Mouse (Mus musculus) stomach, postnatal 0 days (tissue): ENCODE measurements around the gene Efr3b. TPM values are rescaled to one million over a fixed set of nuclear protein-coding genes. Genes with fewer than 3 reads are reported as not detected.

Source experiments
- ATAC-seq: fragments of 200-750 bp; cut with Nextera tagmentation; 2 replicates; pipeline ENCODE4 v1.8.0; 2017; ENCODE audit not compliant: low FRiP score, low TSS enrichment
- DNase-seq: peaks from one replicate; pipeline ENCODE4 v3.0.0-alpha.2; 2016; ENCODE audit warnings: low spot score
- H3K27ac ChIP-seq: fragments of 300-500 bp; sonication (generic); replicated peaks from 2 replicates; pipeline ENCODE4 v1.5.1; 2014; ENCODE audit warnings: mild to moderate bottlenecking, control low read depth
- H3K27me3 ChIP-seq: fragments of 300-500 bp; sonication (generic); 2 replicates; pipeline ENCODE4 v1.6.1; 2014; ENCODE audit warnings: low read length; ENCODE audit not compliant: control insufficient read depth, insufficient read depth
- H3K36me3 ChIP-seq: fragments of 300-500 bp; sonication (generic); 2 replicates; pipeline ENCODE4 v1.6.1; 2014; ENCODE audit warnings: low read length, mixed read lengths; ENCODE audit not compliant: control insufficient read depth, insufficient read depth
- H3K4me1 ChIP-seq: fragments of 300-500 bp; sonication (generic); replicated peaks from 2 replicates; pipeline ENCODE4 v1.6.1; 2014; ENCODE audit warnings: antibody characterized with exemption; ENCODE audit not compliant: control insufficient read depth, insufficient read depth
- H3K4me2 ChIP-seq: fragments of 300-500 bp; sonication (generic); replicated peaks from 2 replicates; pipeline ENCODE4 v1.6.1; 2014; ENCODE audit warnings: low read depth, mild to moderate bottlenecking, control low read depth, moderate library complexity
- H3K4me3 ChIP-seq: fragments of 300-500 bp; sonication (generic); 2 replicates; pipeline ENCODE4 v1.5.1; 2014; ENCODE audit warnings: low read depth, low read length, control low read depth
- H3K9ac ChIP-seq: fragments of 300-500 bp; sonication (generic); 2 replicates; pipeline ENCODE4 v1.6.1; 2014; ENCODE audit warnings: mild to moderate bottlenecking, low read length, control low read depth, mixed read lengths
- H3K9me3 ChIP-seq: fragments of 300-500 bp; sonication (generic); 2 replicates; pipeline ENCODE4 v1.6.1; 2016; ENCODE audit warnings: low read length; ENCODE audit not compliant: control insufficient read depth
- CTCF ChIP-seq: IDR thresholded peaks from 2 replicates; pipeline ENCODE4 v1.5.1; 2016; ENCODE audit warnings: antibody characterized with exemption, low read depth, mild to moderate bottlenecking, moderate library complexity
- EP300 ChIP-seq: optimal IDR thresholded peaks from 2 replicates; pipeline ENCODE3; 2016; ENCODE audit warnings: antibody characterized with exemption
- WGBS: fragments of 180-500 bp; shearing (Covaris S2); extraction: QIAGEN DNeasy Blood & Tissue Kit; methylation state at CpG from one replicate; pipeline ENCODE4 v1.1.7; 2014; 5-methylcytosine and 5-hydroxymethylcytosine counted together
- polyA plus RNA-seq: library from polyadenylated mRNA; unstranded; fragments of >200 nt; fragmentation: Nextera tagmentation; extraction: Ambion mirVana; gene quantifications from 2 replicates; pipeline ENCODE4 v1.2.1, GENCODE M21; 2015

Efr3b gene
- polyA plus RNA-seq, 1 experiment from 2014 or later: 0.99 TPM

DNA sequence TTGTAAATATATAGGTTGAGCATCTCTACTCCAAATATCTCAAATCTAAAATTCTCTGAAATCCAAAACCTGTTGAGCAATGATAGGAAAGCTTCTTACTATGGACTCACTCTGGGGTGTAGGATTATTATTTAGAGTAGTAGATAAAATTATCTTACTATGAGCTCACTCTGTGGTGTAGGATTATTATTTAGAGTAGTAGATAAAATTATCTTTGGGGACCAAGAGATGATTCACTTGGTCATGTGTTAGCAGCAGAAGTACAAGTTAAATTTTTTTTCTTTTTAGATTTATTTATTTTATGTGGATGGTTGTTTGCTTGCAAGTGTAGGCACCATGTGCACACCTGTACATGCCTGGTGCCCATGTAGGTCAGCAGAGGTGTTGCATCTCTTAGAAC, 37.7 kb upstream of the Efr3b start:
- Histone ChIP-seq H3K4me3 (no peak overlapping the region), H3K9me3 (no peaks in the 10 kb centered on the region), H3K27ac (no peak overlapping the region), H3K4me1 (no peaks in the 10 kb centered on the region), H3K4me2 (no peak overlapping the region), H3K36me3 (no peaks in the 10 kb centered on the region), H3K9ac (no peak overlapping the region), H3K27me3 (no peaks in the 10 kb centered on the region)
- no peak for ATAC-seq
- TF ChIP-seq CTCF: no peak
- no peak for TF ChIP-seq EP300
- no peak for DNase-seq

DNA sequence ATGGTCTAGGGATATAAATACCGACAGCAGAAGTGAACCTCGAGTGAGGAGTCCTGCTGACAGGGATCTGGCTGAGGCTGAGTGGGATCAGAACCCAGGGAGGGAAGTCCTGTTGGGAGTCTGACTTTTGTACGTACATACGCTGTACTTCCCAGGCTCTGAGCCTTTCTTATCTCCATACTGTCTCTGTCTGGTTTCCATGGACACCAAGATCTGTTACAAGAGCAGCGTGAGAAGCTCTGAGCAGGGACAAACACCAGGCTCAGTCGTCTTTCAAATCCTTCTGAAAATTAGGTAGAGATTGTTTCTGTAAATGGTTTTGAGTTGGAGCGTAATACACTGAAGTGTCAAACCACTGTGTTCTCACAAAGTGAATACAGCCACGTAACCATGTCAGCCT, 36.7 kb upstream of the Efr3b start:
- Histone ChIP-seq H3K27me3 (no peaks in the 10 kb centered on the region), H3K4me3 (no peak overlapping the region), H3K36me3 (no peaks in the 10 kb centered on the region), H3K27ac (no peak overlapping the region), H3K4me1 (no peaks in the 10 kb centered on the region), H3K4me2 (no peak overlapping the region), H3K9me3 (no peaks in the 10 kb centered on the region), H3K9ac (no peak overlapping the region)
- no peak for TF ChIP-seq EP300
- no peak for TF ChIP-seq CTCF
- ATAC-seq (no peak), DNase-seq (no peak)
- WGBS: 57% methylated on average over 8 of the region's 8 CpGs

DNA sequence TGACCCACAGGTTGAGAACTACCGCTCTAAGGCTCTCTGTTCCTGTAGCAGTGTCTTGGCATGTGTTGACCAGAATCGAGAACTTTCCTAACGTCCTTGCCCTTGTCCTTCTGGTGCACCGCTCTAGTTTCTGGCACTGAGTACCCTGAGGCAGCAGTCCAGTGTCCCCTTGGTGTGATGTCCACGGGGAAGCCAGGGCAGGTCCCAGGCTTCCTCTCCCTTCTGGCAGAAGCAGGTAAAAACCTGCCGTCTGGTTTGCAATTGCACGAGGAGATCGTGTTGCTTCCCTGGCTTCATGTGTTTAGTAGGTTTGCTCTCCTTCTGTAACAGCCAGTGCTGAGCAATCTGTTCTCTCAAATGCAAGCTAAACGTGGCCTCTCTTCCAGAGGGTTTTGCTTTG, 33.0 kb upstream of the Efr3b start:
- H3K27me3 ChIP-seq: no peaks in the 10 kb centered on the region
- H3K9ac ChIP-seq: no peak overlapping the region
- no peak overlapping the region for H3K27ac ChIP-seq
- WGBS: 79% methylated on average over 9 of the region's 9 CpGs
- ATAC-seq: no peak
- no peak for TF ChIP-seq CTCF
- no peak for TF ChIP-seq EP300
- no peaks in the 10 kb centered on the region for H3K9me3 ChIP-seq
- no peak overlapping the region for H3K4me2 ChIP-seq
- H3K36me3 ChIP-seq: no peaks in the 10 kb centered on the region
- DNase-seq: no peak
- no peaks in the 10 kb centered on the region for H3K4me1 ChIP-seq
- H3K4me3 ChIP-seq: no peak overlapping the region

DNA sequence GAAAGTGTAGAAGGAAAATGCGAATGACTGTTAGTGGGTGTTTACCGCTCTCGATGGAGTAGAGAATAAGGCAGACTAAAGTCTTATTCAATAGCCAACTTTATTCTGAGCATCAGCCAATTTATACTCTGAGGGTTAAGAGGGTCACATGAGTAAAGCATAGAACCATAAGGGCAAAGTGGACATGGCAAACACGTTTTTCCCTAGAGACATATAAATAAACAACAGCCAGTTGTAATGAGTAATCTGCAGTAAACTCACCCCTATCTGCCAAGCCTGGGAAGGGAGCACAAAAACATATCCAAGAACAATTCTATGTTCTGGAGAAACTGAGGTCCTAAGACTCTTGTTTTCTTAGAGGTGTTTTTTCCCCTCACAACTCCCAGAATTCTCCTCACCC, 29.8 kb upstream of the Efr3b start:
- Histone ChIP-seq H3K4me3 (no peak overlapping the region), H3K9me3 (no peaks in the 10 kb centered on the region), H3K27me3 (no peaks in the 10 kb centered on the region), H3K27ac (no peak overlapping the region), H3K4me2 (no peak overlapping the region), H3K9ac (no peak overlapping the region), H3K4me1 (no peaks in the 10 kb centered on the region), H3K36me3 (no peaks in the 10 kb centered on the region)
- no peak for TF ChIP-seq EP300
- no peak for TF ChIP-seq CTCF
- no peak for ATAC-seq
- 65% methylated on average over 4 of the region's 4 CpGs for WGBS
- DNase-seq: no peak

DNA sequence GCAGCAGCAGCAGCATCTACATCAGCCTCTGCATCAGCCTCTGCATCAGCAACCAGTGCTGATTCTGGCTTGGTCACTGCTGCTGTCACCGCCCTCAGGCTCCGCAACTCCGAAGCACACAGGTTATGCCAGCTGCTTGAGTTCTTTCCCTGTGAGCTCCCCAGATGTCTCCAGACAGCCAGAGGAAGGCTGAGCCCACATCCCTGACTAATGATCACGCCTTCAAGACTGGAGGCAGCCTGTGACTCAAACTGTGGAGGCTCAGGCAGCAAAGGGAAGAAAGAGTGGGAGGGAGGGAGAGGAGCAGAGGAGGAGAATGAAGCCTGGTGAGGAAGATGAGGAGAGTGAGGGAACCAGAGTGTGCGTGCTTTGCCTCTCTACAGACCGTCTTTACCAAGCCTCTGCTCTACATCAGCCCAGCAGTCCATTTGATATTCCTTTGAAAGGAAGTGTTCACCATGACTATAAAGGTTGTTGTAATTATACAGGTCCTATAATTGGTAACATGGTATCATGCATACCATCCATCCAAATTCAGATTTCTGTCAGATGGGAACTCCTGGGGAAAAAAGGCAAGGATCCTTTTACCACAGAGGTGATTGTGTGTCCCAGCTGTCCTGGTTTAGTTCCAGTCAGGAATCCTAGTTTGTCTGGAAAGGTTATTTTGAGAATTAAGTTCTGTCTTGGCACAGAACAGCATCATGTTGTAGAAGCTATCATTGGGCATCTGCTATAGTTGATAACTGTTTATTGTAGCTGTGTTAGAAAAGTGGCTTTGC, 28.2 kb upstream of the Efr3b start:
- Histone ChIP-seq H3K4me2 (no peak overlapping the region), H3K27me3 (no peaks in the 10 kb centered on the region), H3K4me1 (no peaks in the 10 kb centered on the region), H3K9ac (no peak overlapping the region), H3K9me3 (no peaks in the 10 kb centered on the region), H3K36me3 (no peaks in the 10 kb centered on the region), H3K27ac (no peak overlapping the region), H3K4me3 (no peak overlapping the region)
- TF ChIP-seq CTCF (no peak), EP300 (no peak)
- WGBS: 68% methylated on average over 6 of the region's 6 CpGs
- ATAC-seq: no peak
- no peak for DNase-seq

DNA sequence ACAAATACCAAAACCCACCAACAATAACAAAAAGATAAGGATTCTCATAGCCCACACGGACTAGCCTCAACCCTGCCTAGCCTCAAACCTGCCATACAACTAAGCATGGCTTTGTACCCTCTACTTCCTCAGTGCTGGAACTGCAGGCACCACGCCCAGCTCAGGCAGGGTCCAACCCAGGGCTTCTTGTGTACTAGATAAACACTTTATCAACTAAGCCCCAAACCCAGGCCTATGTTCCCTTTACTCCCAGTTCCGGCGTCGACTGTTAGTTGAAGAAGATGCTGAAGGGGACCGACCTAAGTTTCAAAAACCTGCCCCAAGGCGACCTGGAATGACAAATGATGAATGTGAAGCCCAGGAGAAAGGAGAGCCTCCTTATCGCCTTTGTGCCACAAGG, 27.2 kb upstream of the Efr3b start:
- H3K4me1 ChIP-seq: no peaks in the 10 kb centered on the region
- no peak overlapping the region for H3K27ac ChIP-seq
- H3K9ac ChIP-seq: no peak overlapping the region
- ATAC-seq (no peak), DNase-seq (no peak)
- H3K9me3 ChIP-seq: no peaks in the 10 kb centered on the region
- TF ChIP-seq EP300 (no peak), CTCF (no peak)
- H3K4me3 ChIP-seq: no peak overlapping the region
- no peaks in the 10 kb centered on the region for H3K36me3 ChIP-seq
- H3K27me3 ChIP-seq: no peaks in the 10 kb centered on the region
- no peak overlapping the region for H3K4me2 ChIP-seq
- 48% methylated on average over 8 of the region's 8 CpGs for whole genome bisulfite sequencing
